Mouse (Mus musculus) G1E (cell line): ENCODE data around the gene Kcnk1.

Source experiments
- CTCF ChIP-seq: IDR thresholded peaks from 2 replicates; pipeline ENCODE4 v1.5.1; 2012; ENCODE audit warnings: low read depth, low read length, inconsistent platforms, mixed read lengths
- GATA1 ChIP-seq: IDR thresholded peaks from 2 replicates; pipeline ENCODE4 v1.6.1; 2012; ENCODE audit warnings: borderline replicate concordance, low read length, inconsistent platforms, mixed read lengths
- TAL1 ChIP-seq: conservative IDR thresholded peaks from 2 replicates; pipeline ENCODE4 v1.6.1; 2012; ENCODE audit warnings: low read depth, low read length, inconsistent platforms, mixed read lengths

DNA sequence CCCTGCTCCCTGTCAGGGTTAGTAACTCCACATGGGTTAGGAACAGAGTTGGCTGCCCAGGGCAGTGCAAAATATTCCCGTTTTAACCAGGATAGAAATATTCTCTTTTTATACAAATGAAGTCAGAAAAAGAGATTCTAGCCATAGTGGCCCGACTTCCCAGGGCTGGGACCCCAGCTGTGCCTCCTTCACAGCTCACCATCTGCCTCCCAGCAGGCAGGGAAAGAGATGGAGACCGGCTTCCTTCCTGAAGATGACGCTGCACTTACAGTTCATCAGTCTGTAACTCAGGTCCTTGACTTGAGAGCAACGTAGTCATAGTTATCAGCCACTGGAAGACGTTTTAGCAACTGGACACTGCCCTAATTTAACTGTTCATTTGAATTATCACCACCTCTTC is 14.1 kb upstream of the Kcnk1 start:
- TF ChIP-seq TAL1 (no peak), CTCF (no peak), GATA1 (no peak)
